Mouse (Mus musculus): Measurements from ENCODE around the gene Eva1a. TPM values are rescaled to one million over a fixed set of nuclear protein-coding genes. Genes with fewer than 3 reads are reported as not detected.

Eva1a gene
- total RNA-seq, 2 experiments from 2014 or later: 11.4 to 15.3 TPM

GRCm38 (mm10) chr6:82054854-82055253 lies 14.0 kb downstream of the Eva1a start:
- intact Hi-C loops (cut with DNase I): no loop called here
- no peak for DNase-seq (ENCODE audit: low spot score in 2 of 2)

- intact Hi-C loops (cut with DNase I): no loop called here
- no peak for DNase-seq (ENCODE audit: low spot score in 2 of 2)
Observed at GRCm38 (mm10) chr6:82059896-82060295, 19.1 kb downstream of the Eva1a start.

DNA sequence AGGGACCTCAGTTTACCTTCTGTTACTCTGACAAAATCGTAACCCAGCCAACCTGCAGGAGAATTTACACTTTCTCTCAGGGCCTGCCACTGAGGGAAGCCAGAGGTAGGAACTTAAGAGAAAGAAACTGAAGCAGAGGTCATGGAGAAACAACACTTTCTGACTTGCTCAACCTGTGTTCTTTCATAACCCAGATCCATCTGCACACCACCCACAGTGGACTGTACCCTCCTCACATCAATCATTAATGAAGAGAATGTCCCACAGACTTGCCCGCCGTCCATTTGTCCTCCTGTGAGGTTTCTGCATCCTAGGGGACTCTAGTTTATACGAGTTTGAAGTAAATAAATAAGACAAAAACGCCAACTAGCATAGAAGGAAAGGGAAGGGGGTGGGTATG lies 24.4 kb downstream of the Eva1a start:
- intact Hi-C loops (cut with DNase I): no loop called here
- no peak for DNase-seq (ENCODE audit: low spot score in 2 of 2)

DNA sequence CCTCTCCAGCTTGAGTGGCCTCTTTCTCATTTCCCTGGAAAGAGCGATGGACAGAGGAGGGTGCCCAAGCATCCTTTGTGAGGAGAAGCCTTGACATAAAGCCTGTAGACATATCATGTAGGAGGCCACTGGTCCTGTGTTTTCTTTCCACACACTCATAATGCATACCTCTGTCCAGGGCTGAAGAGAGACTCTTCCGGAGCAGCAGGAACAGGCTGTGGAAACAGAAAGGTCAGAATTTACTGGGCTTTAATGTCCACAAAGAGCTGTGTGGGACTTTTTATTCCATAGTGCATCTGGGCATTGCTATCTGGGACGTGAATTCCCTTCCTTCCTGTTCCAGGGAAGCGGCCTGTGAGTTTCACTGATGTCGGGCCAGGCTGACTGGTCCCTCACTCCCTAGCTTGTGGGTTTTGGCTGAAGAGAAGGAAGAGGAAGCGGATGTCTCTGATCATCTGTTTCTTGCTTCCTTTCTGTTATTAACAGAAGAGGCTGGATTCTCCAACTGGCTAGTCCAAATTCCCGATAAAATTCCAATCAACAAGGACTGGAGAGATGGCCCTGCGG lies 25.8 kb downstream of the Eva1a start:
- DNase-seq (ENCODE audit: low spot score in 2 of 2): no peak
- intact Hi-C loops (cut with DNase I): no loop called here

GRCm38 (mm10) chr6:82070459-82070858 lies 29.6 kb downstream of the Eva1a start:
- intact Hi-C loops (cut with DNase I): no loop called here
- DNase-seq (ENCODE audit: low spot score in 2 of 2): no peak

- DNase-seq (ENCODE audit: low spot score in 2 of 2): peak; percentile 35 to 39
- intact Hi-C loops (cut with DNase I): no loop called here
Observed at GRCm38 (mm10) chr6:82073011-82073410, 32.2 kb downstream of the Eva1a start.

GRCm38 (mm10) chr6:82073567-82073966 lies 32.7 kb downstream of the Eva1a start:
- DNase-seq (ENCODE audit: low spot score in 2 of 2): no peak
- intact Hi-C loops (cut with DNase I): no loop called here

- intact Hi-C loops (cut with DNase I): no loop called here
- no peak for DNase-seq (ENCODE audit: low spot score in 2 of 2)
Observed at GRCm38 (mm10) chr6:82076364-82076763, 35.5 kb downstream of the Eva1a start.

- intact Hi-C loops (cut with DNase I): no loop called here
- no peak for DNase-seq (ENCODE audit: low spot score in 2 of 2)
Observed at GRCm38 (mm10) chr6:82078875-82079274, 38.0 kb downstream of the Eva1a start.

GRCm38 (mm10) chr6:82083655-82084054 lies 42.8 kb downstream of the Eva1a start:
- intact Hi-C loops (cut with DNase I): no loop called here
- no peak for DNase-seq (ENCODE audit: low spot score in 2 of 2)

DNA sequence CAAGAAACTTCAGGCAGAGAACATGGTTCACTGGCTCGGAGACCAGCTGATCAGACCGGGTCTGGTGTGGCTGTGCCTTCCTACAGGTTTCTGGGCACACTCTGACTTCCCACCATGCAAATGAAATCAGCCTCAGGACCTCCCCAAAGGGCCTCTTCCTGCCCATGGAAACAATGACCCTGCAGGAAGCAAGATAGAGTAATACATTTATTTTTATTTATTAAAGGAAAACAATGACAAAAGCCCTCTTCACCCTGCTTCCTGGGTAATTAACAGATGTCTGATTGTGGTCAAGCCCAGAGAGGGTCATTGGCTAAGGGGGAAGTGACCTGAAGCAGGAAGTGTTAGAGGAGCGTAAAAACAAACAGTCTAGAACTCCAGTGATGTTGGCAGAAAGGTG lies 43.4 kb downstream of the Eva1a start:
- intact Hi-C loops (cut with DNase I): no loop called here
- no peak for DNase-seq (ENCODE audit: low spot score in 2 of 2)

DNA sequence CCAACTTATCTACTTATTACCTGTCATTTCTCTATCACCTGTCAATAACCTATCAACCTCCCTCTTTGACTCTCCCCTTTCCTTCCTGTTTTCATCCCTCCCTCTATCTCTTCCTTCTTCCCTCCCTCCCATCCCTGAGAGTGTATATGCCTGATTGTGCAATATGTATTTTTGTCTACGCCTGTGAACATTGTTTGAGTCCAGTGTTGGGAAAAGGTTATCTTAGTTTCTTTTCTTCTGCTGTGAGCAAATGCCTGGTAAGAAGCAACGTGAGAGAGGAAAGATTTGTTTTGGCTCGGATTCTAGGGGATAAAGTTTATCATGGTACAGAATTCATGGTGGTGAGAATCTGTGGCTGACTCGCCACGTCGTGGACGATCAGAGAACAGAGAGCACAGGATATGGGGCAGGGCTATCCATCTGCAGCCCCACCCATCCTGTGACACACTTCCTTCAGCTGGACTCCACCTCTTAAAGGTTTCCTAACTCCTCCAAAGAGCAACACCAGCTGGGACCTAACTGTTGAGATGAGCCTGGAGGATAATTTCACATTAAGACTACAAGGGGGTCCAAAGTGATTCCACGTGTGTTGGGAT lies 44.6 kb downstream of the Eva1a start:
- intact Hi-C loops (cut with DNase I): no loop called here

GRCm38 (mm10) chr6:82088133-82088532 lies 47.3 kb downstream of the Eva1a start:
- intact Hi-C loops (cut with DNase I): no loop called here
- no peak for DNase-seq (ENCODE audit: low spot score in 2 of 2)

More for the DNA sequence above, 44.6 kb downstream of the Eva1a start:
- no peak for DNase-seq (ENCODE audit: low spot score in 2 of 2)

DNA sequence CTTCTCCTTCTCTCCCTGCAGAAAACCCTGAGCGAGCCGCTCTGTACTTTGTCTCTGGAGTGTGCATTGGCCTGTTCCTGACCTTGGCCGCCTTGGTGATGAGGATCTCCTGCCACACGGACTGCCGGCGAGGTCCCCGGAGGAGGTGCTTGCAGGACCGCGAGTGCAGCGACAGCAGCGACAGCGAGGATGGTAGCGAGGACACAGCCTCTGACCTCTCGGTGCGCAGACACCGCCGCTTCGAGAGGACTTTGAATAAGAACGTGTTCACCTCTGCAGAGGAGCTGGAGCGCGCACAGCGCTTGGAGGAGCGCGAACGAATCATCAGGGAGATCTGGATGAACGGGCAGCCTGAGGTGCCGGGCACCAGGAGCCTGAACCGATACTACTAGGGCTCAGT lies 50.9 kb downstream of the Eva1a start:
- intact Hi-C loops (cut with DNase I): no loop called here
- DNase-seq (ENCODE audit: low spot score in 2 of 2): peak; percentile 8 to 11

DNA sequence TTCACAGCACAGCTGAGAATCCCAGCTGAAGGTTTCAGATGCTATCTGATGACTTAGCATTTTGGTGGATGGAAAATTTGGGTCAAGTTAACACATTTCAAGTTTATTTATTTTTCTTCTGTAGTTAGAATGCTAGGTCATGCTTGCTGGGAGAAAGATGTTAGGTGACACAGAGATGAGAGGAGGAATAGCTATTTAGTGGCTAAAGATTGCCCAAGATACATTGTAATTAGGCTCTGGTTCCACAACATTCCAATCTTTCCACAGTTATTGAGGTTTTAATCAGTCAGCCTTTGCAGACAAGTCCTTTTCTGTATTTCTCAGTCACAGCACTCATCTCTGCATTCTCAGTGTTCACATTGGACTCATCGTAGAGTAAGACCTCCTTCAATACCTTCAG lies 56.9 kb downstream of the Eva1a start:
- intact Hi-C loops (cut with DNase I): no loop called here
- no peak for DNase-seq (ENCODE audit: low spot score in 2 of 2)

DNA sequence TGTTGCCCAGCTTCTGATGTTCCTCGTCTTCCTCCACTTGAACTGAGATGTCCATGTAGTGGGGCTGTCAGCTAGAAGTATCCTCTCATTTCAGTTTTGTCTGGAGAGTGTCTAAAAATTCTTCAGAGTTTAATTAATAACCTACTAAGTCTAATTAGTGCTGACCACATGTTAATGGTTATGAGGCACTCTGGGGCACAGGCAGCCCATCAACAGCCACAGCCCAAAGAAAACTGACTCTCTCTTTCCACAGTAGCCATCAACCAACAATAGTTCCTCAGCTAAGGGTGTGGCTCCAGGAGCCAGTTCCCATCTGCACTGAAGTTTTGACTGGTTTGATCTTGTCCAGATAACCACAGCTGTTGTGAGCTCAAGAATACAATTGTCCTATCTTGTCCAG lies 57.6 kb downstream of the Eva1a start:
- no peak for DNase-seq (ENCODE audit: low spot score in 2 of 2)
- intact Hi-C loops (cut with DNase I): no loop called here

DNA sequence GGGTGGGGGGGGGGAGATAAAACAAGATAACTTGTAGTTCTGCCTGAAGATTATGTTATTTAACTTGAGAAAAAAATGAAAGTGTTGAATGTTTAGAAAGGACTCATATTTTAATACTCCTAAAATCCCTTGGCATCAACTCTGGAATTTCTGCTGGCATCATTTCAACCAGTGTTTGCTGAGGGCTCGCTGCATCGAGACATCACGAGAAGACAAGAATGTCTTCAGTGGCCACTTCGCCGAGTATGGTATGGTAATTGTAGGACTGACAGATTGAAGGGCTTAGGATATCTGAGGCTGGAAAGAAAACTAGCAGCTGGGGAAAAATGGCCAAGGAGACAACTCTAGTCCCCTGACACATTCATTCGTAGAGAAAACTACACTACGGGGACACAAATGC lies 69.6 kb downstream of the Eva1a start:
- intact Hi-C loops (cut with DNase I): no loop called here
- no peak for DNase-seq (ENCODE audit: low spot score in 2 of 2)

DNA sequence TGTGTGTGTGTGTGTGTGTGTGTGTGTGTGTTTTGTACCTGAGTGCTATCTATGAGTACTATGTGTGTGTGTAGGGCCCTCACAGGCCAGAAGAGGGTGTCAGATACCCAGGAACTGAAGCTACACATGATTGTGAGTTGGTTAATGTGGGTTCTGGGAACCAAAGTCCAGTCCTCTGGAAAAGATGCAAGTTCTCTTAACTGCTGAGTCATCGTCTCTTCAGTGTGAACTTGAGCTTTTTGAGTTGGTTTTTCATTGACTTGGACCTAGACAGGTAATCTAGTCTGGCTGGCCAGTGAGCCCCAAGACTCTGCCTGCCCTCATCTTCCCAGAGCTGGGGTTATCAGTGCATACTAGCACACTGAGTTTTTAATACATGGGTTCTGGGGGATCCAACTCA lies 70.3 kb downstream of the Eva1a start:
- no peak for DNase-seq (ENCODE audit: low spot score in 2 of 2)
- intact Hi-C loops (cut with DNase I): no loop called here

DNA sequence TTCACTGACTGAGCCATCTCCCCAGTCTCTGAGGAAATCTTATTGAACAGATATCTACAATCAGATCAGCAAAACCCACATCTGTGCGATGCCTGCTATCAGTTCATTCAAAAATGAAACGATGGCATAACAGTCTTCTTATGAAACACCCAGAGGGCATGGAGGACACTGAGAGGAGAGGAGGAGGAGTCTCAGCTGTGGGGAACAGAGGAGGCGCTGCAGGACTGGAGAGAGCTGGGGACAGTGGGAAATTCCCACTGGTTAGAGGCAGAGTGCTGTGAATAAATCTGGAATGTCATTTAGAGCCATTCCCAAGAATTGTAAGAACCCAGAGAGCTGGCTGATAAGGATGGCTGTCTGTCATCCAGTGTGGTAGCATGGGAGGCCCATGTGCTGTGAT lies 70.7 kb downstream of the Eva1a start:
- no peak for DNase-seq (ENCODE audit: low spot score in 2 of 2)
- intact Hi-C loops (cut with DNase I): no loop called here

DNA sequence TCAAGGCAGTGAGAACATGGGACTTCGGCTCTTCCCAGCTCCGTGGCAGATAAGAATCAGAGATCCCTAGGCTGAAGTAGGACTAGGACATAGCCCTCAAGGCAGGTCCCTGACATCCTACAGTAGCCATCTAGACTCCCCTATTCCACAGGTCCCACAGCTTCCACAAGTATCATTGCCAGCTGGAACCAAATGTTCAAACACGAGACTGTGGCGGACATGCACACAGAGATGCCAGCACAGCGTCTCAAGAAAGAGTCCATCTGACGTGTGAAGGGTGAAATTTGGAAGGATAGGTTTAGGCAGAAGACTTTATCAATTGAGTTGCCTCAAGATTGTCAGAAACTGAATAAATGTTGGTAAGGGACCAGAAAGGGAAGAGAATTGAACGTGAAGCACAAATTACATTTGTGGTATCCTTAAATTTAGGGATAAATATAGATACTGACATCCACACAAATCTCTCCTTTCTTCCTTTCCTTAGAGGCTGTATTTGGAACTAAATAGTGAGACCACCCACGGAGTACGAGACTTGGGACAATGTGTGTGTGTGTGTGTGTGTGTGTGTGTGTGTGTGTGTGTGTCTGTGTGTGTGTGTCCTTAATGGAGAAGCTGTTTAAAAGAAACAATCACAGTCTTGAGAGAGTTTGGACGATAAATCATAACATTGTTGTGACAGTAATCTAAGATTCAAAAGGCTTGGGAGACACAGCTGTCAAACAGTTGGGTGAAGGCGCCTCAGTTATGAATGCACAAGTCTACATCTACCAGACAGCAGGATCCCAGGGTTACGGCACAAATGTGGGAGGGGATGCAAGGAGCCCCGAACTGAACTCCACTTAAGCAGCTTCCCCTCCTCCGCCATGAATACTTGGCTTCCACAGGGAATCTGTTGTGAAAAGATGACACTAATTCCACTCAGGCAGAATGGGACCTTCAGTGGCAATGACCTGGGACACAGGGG lies 71.6 kb downstream of the Eva1a start:
- intact Hi-C loops (cut with DNase I): no loop called here
- no peak for DNase-seq (ENCODE audit: low spot score in 2 of 2)
